Mouse (Mus musculus) MEL (cell line): ENCODE results near the gene Zbed3.

ENCODE experiments used
- CHD2 ChIP-seq: IDR thresholded peaks from 2 replicates; pipeline ENCODE4 v1.6.1; 2011; ENCODE audit warnings: low read length, improper control_type of control experiment
- CTCF ChIP-seq, 3 experiments: IDR thresholded peaks in 2 of 3; conservative IDR thresholded peaks in 1 of 3; 2 replicates each; pipeline ENCODE4 v1.5.1; 2011 to 2012; ENCODE audit warnings: low read length in 3 of 3, low read depth in 2 of 3, mild to moderate bottlenecking in 2 of 3, improper control_type of control experiment in 1 of 3, inconsistent platforms in 1 of 3, mixed read lengths in 1 of 3, moderate library complexity in 1 of 3; ENCODE audit not compliant: control insufficient read depth in 1 of 3, insufficient read depth in 1 of 3, poor library complexity in 1 of 3, severe bottlenecking in 1 of 3
- EP300 ChIP-seq, 2 experiments: IDR thresholded peaks; 2 replicates each; pipeline ENCODE4 v1.6.1; 2011; ENCODE audit warnings: improper control_type of control experiment in 2 of 2, low read length in 2 of 2, low read depth in 1 of 2, mild to moderate bottlenecking in 1 of 2
- HCFC1 ChIP-seq: IDR thresholded peaks from 2 replicates; pipeline ENCODE4 v1.6.1; 2012; ENCODE audit warnings: low read depth, mild to moderate bottlenecking, inconsistent platforms, low read length, improper control_type of control experiment, moderate library complexity
- MAX ChIP-seq: IDR thresholded peaks from 2 replicates; pipeline ENCODE4 v1.6.1; 2011; ENCODE audit warnings: low read length, improper control_type of control experiment
- MYB ChIP-seq: IDR thresholded peaks from 2 replicates; pipeline ENCODE4 v1.6.1; 2011; ENCODE audit warnings: mild to moderate bottlenecking, low read depth, low read length, improper control_type of control experiment
- ZC3H11A ChIP-seq: IDR thresholded peaks from 2 replicates; pipeline ENCODE4 v1.6.1; 2012; ENCODE audit warnings: low read depth, mild to moderate bottlenecking, inconsistent platforms, low read length, improper control_type of control experiment

- no peak for TF ChIP-seq HCFC1
- no peak for TF ChIP-seq ZC3H11A
- TF ChIP-seq CHD2: no peak
- no peak for TF ChIP-seq MAX
- TF ChIP-seq EP300 (IDR thresholded peaks at IDR 0.05; ENCODE audit: low read depth in 1 of 2, low read length in 2 of 2): no peak
- no peak for TF ChIP-seq CTCF (IDR thresholded peaks at IDR 0.05 in 2 of 3, conservative IDR thresholded peaks at IDR 0.05 in 1 of 3; ENCODE audit: control insufficient read depth in 1 of 3, insufficient read depth in 1 of 3, low read depth in 2 of 3, low read length in 3 of 3, poor library complexity in 1 of 3, severe bottlenecking in 1 of 3)
- no peak for TF ChIP-seq MYB
Measured at GRCm38 (mm10) chr13:95281740-95282673, 41.4 kb upstream of the Zbed3 start.
